Comparison of ENCODE assay signal across 12 mouse cellular contexts in the genomic region with DNA sequence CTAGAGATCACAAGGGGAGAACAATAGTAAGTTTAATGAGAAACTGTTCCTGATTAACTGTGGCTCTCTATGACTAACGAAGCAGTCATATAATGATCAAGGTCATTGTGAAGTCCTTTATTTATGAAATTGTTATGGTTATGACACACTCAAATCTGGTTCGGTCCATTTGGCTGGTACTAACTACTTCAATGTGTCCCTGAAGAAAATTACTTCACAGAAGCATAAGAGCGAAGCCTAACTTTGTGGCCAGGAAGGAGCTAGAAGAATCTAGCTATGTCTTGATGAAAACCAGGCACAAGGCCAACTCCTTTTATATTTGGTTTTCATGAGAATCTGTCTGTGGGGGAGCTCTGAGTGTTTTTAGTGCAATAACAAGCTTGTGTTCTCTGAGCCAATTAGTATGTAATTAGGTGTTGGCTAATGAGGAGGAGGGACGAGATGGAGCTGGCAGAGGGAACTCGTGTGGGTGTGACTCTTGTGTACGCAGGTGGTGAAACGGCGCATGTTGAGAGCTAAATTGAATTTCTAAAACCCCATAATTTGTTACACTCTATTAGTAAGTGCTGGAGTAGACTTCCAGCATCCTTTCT.
DNase-seq lines count a peak whose midpoint lies in the region; ATAC-seq and TF ChIP-seq lines count a peak whose summit lies in the region.
"Had no signal": no experiment of that assay in that cellular context is flagged by ENCODE, and none has a peak within 500 bp of the region (broad histone marks: within the 10 kb centered on the region; RNA-seq: fewer than 3 reads in every experiment).

No protein-coding gene starts in this region.

- H3K9me3 ChIP-seq in lung, embryonic 14.5 days (ENCODE audit: low read depth, low read length) = no peaks in the 10 kb centered on the region
- no peaks in the 10 kb centered on the region for H3K9me3 ChIP-seq in lung, postnatal 0 days (ENCODE audit: low read length)
- H3K9me3 ChIP-seq: kidney, embryonic 15.5 days; liver, embryonic 13.5 days; megakaryocyte, embryonic 14.5 days had no signal

- no peak overlapping the region for H3K4me2 ChIP-seq in lung, embryonic 14.5 days
- H3K4me2 ChIP-seq in lung, postnatal 0 days (replicated peaks; ENCODE audit: low read depth, low read length) = no peak overlapping the region
- H3K4me2 ChIP-seq: kidney, embryonic 15.5 days; liver, embryonic 13.5 days had no signal

- no peaks in the 10 kb centered on the region for H3K4me1 ChIP-seq in lung, embryonic 14.5 days (ENCODE audit: insufficient read depth)
- H3K4me1 ChIP-seq in lung, postnatal 0 days (ENCODE audit: insufficient read depth, low read depth, low read length) = no peaks in the 10 kb centered on the region
- H3K4me1 ChIP-seq: kidney, embryonic 15.5 days; liver, embryonic 13.5 days; megakaryocyte, embryonic 14.5 days had no signal

- no peak overlapping the region for H3K9ac ChIP-seq in lung, embryonic 14.5 days
- no peak overlapping the region for H3K9ac ChIP-seq in lung, postnatal 0 days (replicated peaks; ENCODE audit: low read depth)
- H3K9ac ChIP-seq: kidney, embryonic 15.5 days; liver, embryonic 13.5 days had no signal

- TF ChIP-seq CTCF in lung, embryonic 14.5 days (IDR thresholded peaks at IDR 0.05; ENCODE audit: low read depth) = no peak
- no peak for TF ChIP-seq CTCF in lung, postnatal 0 days (IDR thresholded peaks at IDR 0.05)

- no peak overlapping the region for H3K27ac ChIP-seq in lung, embryonic 14.5 days (ENCODE audit: low read depth)
- H3K27ac ChIP-seq in lung, postnatal 0 days (ENCODE audit: low read length) = no peak overlapping the region
- H3K27ac ChIP-seq: kidney, embryonic 15.5 days; liver, embryonic 13.5 days; stomach, postnatal 0 days had no signal

- WGBS in lung, embryonic 14.5 days = 77% methylated on average over 8 of the region's 8 CpGs
- WGBS in lung, postnatal 0 days = 75% methylated on average over 8 of the region's 8 CpGs

- ATAC-seq in lung, embryonic 14.5 days (ENCODE audit: insufficient read depth) = no peak
- no peak for ATAC-seq in lung, postnatal 0 days

- no peak for TF ChIP-seq EP300 in lung, postnatal 0 days (IDR thresholded peaks at IDR 0.05)

- no peak overlapping the region for H3K4me3 ChIP-seq in lung, embryonic 14.5 days (ENCODE audit: low read depth, low read length)
- no peak overlapping the region for H3K4me3 ChIP-seq in lung, postnatal 0 days (ENCODE audit: low read depth, low read length)
- H3K4me3 ChIP-seq: kidney, embryonic 15.5 days; liver, embryonic 13.5 days; megakaryocyte, embryonic 14.5 days had no signal

- H3K27me3 ChIP-seq in lung, embryonic 14.5 days (ENCODE audit: insufficient read depth, low read length) = no peaks in the 10 kb centered on the region
- H3K27me3 ChIP-seq in lung, postnatal 0 days (replicated peaks; ENCODE audit: insufficient read depth, low read length) = no peaks in the 10 kb centered on the region
- H3K27me3 ChIP-seq: kidney, embryonic 15.5 days; liver, embryonic 13.5 days; megakaryocyte, embryonic 14.5 days had no signal

- no peaks in the 10 kb centered on the region for H3K36me3 ChIP-seq in lung, embryonic 14.5 days (ENCODE audit: insufficient read depth)
- H3K36me3 ChIP-seq in lung, postnatal 0 days (ENCODE audit: insufficient read depth, low read length) = no peaks in the 10 kb centered on the region
- H3K36me3 ChIP-seq: kidney, embryonic 15.5 days; liver, embryonic 13.5 days had no signal

- DNase-seq in lung, embryonic 14.5 days = peak; percentile 7
- no peak for DNase-seq in lung, postnatal 0 days (ENCODE audit: low spot score)
- DNase-seq in forelimb bud, embryonic 11.5 days (ENCODE audit: low read depth, low spot score) = peak; percentile 38
- peak; percentile 48 to 65 for DNase-seq in layer of hippocampus, postnatal 36 days
- DNase-seq in right cerebral cortex, postnatal 36 days (ENCODE audit: low spot score in 2 of 2) = peak; percentile 39 to 43
- no peak for DNase-seq in adrenal gland, adult 18-20 months (ENCODE audit: low spot score in 2 of 2)
- DNase-seq in thymus, adult 18-20 months = no peak
- DNase-seq: cerebellum, adult 9-10 months; liver, embryonic 13.5 days had no signal

Comparison
In these comparisons a context has a peak if more than half of its experiments do, and no peak if none do; other contexts are left out.
1. DNase-seq: peak in lung, embryonic 14.5 days (single experiment), forelimb bud, embryonic 11.5 days (single experiment), layer of hippocampus, postnatal 36 days (2 of 2) and right cerebral cortex, postnatal 36 days (2 of 2); none in lung, postnatal 0 days (single experiment), adrenal gland, adult 18-20 months (0 of 2) and thymus, adult 18-20 months (0 of 2).